Mouse (Mus musculus): ENCODE measurements around the gene Slc25a39.

The Slc25a39 gene

GRCm38 (mm10) chr11:102437120-102438061, 29.6 kb upstream of the Slc25a39 start:
- in situ Hi-C loops (cut with MboI; ENCODE audit: low sequenced_read_pairs) = no loop called here

- in situ Hi-C loops (cut with MboI; ENCODE audit: low sequenced_read_pairs) = no loop called here
Measured at GRCm38 (mm10) chr11:102436471-102436790, 28.7 kb upstream of the Slc25a39 start.

- in situ Hi-C loops (cut with MboI; ENCODE audit: low sequenced_read_pairs) = no loop called here
Measured at GRCm38 (mm10) chr11:102435754-102436470, 28.2 kb upstream of the Slc25a39 start.

- in situ Hi-C loops (cut with MboI; ENCODE audit: low sequenced_read_pairs) = no loop called here
Measured at GRCm38 (mm10) chr11:102434816-102435705, 27.3 kb upstream of the Slc25a39 start.

- in situ Hi-C loops (cut with MboI; ENCODE audit: low sequenced_read_pairs) = no loop called here
Measured at GRCm38 (mm10) chr11:102434406-102434805, 26.7 kb upstream of the Slc25a39 start.

GRCm38 (mm10) chr11:102433866-102434265, 26.1 kb upstream of the Slc25a39 start:
- in situ Hi-C loops (cut with MboI; ENCODE audit: low sequenced_read_pairs) = no loop called here

- in situ Hi-C loops (cut with MboI; ENCODE audit: low sequenced_read_pairs) = no loop called here
Measured at GRCm38 (mm10) chr11:102432896-102433295, 25.1 kb upstream of the Slc25a39 start.

GRCm38 (mm10) chr11:102432115-102432843, 24.5 kb upstream of the Slc25a39 start:
- in situ Hi-C loops (cut with MboI; ENCODE audit: low sequenced_read_pairs) = no loop called here

GRCm38 (mm10) chr11:102431728-102432114, 24.0 kb upstream of the Slc25a39 start:
- in situ Hi-C loops (cut with MboI; ENCODE audit: low sequenced_read_pairs) = no loop called here

GRCm38 (mm10) chr11:102431018-102431645, 23.4 kb upstream of the Slc25a39 start:
- in situ Hi-C loops (cut with MboI; ENCODE audit: low sequenced_read_pairs) = no loop called here

- in situ Hi-C loops (cut with MboI; ENCODE audit: low sequenced_read_pairs) = no loop called here
Measured at GRCm38 (mm10) chr11:102430121-102431017, 22.6 kb upstream of the Slc25a39 start, which contains the start of gene Grn. Gene Grn, plus strand, starts transcription at chr11:102430315.

- in situ Hi-C loops (cut with MboI; ENCODE audit: low sequenced_read_pairs) = no loop called here
Measured at GRCm38 (mm10) chr11:102429551-102429950, 21.8 kb upstream of the Slc25a39 start.

GRCm38 (mm10) chr11:102428981-102429540, 21.3 kb upstream of the Slc25a39 start:
- in situ Hi-C loops (cut with MboI; ENCODE audit: low sequenced_read_pairs) = no loop called here

- in situ Hi-C loops (cut with MboI; ENCODE audit: low sequenced_read_pairs) = no loop called here
Measured at GRCm38 (mm10) chr11:102425555-102426316, 18.0 kb upstream of the Slc25a39 start.

- in situ Hi-C loops (cut with MboI; ENCODE audit: low sequenced_read_pairs) = no loop called here
Measured at GRCm38 (mm10) chr11:102424666-102425065, 16.9 kb upstream of the Slc25a39 start.

- in situ Hi-C loops (cut with MboI; ENCODE audit: low sequenced_read_pairs) = no loop called here
Measured at GRCm38 (mm10) chr11:102421559-102421958, 13.8 kb upstream of the Slc25a39 start.

GRCm38 (mm10) chr11:102418887-102419286, 11.1 kb upstream of the Slc25a39 start:
- in situ Hi-C loops (cut with MboI; ENCODE audit: low sequenced_read_pairs) = no loop called here

- in situ Hi-C loops (cut with MboI; ENCODE audit: low sequenced_read_pairs) = no loop called here
Measured at GRCm38 (mm10) chr11:102417160-102417559, 9.4 kb upstream of the Slc25a39 start.
